Mouse (Mus musculus): ENCODE data around the gene Acot5. TPM values are rescaled to one million over a fixed set of nuclear protein-coding genes. Genes with fewer than 3 reads are reported as not detected.
"Not testable (repeated sequence)": the region's sequence is repeated elsewhere in the genome, so short reads cannot be mapped to it uniquely, and the experiment has no call there.

Gene Acot5
- total RNA-seq, 1 experiment: not detected

- Histone ChIP-seq H3K4me3 (ENCODE audit: insufficient read depth in 1 of 2, low read depth in 1 of 2, low read length in 2 of 2, poor library complexity in 1 of 2, severe bottlenecking in 1 of 2) (no peak overlapping the region), H3K27ac (ENCODE audit: insufficient read depth, low read depth, low read length, poor library complexity, severe bottlenecking) (no peak overlapping the region), H3K36me3 (ENCODE audit: control insufficient read depth, insufficient read depth, low read length, poor library complexity, severe bottlenecking) (no peaks in the 10 kb centered on the region), H3K9me3 (ENCODE audit: control insufficient read depth, insufficient read depth, low read depth, low read length) (no peaks in the 10 kb centered on the region), H3K9ac (ENCODE audit: insufficient read depth, low read depth, low read length, poor library complexity, severe bottlenecking) (no peak overlapping the region), H3K4me1 (ENCODE audit: control insufficient read depth in 2 of 2, insufficient read depth in 2 of 2, low read length in 2 of 2, poor library complexity in 1 of 2) (no peaks in the 10 kb centered on the region)
- TF ChIP-seq MAFK (IDR thresholded peaks at IDR 0.05; ENCODE audit: insufficient read depth, low read depth, low read length) (no peak), ZNF384 (IDR thresholded peaks at IDR 0.05; ENCODE audit: low read depth, low read length) (no peak), CHD2 (IDR thresholded peaks at IDR 0.05; ENCODE audit: low read depth, low read length) (no peak), HCFC1 (IDR thresholded peaks at IDR 0.05; ENCODE audit: borderline replicate concordance, insufficient read depth, low read length) (no peak), ZC3H11A (IDR thresholded peaks at IDR 0.05; ENCODE audit: borderline replicate concordance, low read depth, low read length) (no peak)
- in situ Hi-C loops (cut with MboI; ENCODE audit: low sequenced_read_pairs in 2 of 2, unreplicated experiment in 2 of 2): no loop called here
- DNase-seq (ENCODE audit: low read depth, low spot score): no peak
Observed at GRCm38 (mm10) chr12:84068296-84068695, 829 bp upstream of the Acot5 start.

GRCm38 (mm10) chr12:84069582-84069981 lies 457 bp downstream of the Acot5 start:
- H3K36me3 ChIP-seq (ENCODE audit: control insufficient read depth, insufficient read depth, low read length, poor library complexity, severe bottlenecking); H3K4me1 ChIP-seq (ENCODE audit: control insufficient read depth in 2 of 2, insufficient read depth in 2 of 2, low read length in 2 of 2, poor library complexity in 1 of 2); in situ Hi-C loops (cut with MboI; ENCODE audit: low sequenced_read_pairs in 2 of 2, unreplicated experiment in 2 of 2); H3K9me3 ChIP-seq (ENCODE audit: control insufficient read depth, insufficient read depth, low read depth, low read length); H3K27ac ChIP-seq (ENCODE audit: insufficient read depth, low read depth, low read length, poor library complexity, severe bottlenecking): not testable (repeated sequence)
- Histone ChIP-seq H3K9ac (ENCODE audit: insufficient read depth, low read depth, low read length, poor library complexity, severe bottlenecking) (peak overlapping the region; percentile 36; the same call in 1 of the 2 replicates), H3K4me3 (ENCODE audit: insufficient read depth in 1 of 2, low read depth in 1 of 2, low read length in 2 of 2, poor library complexity in 1 of 2, severe bottlenecking in 1 of 2) (peak overlapping the region; percentile 49 to 67; a peak in 3 of 4 replicates)
- DNase-seq (ENCODE audit: low read depth, low spot score): peak; percentile 13

- H3K9me3 ChIP-seq (ENCODE audit: control insufficient read depth, insufficient read depth, low read depth, low read length): no peaks in the 10 kb centered on the region
- no peaks in the 10 kb centered on the region for H3K4me1 ChIP-seq (ENCODE audit: control insufficient read depth in 2 of 2, insufficient read depth in 2 of 2, low read length in 2 of 2, poor library complexity in 1 of 2)
- no peak overlapping the region for H3K4me3 ChIP-seq (ENCODE audit: insufficient read depth in 1 of 2, low read depth in 1 of 2, low read length in 2 of 2, poor library complexity in 1 of 2, severe bottlenecking in 1 of 2)
- H3K27ac ChIP-seq (ENCODE audit: insufficient read depth, low read depth, low read length, poor library complexity, severe bottlenecking): no peak overlapping the region
- no peak for DNase-seq (ENCODE audit: low read depth, low spot score)
- in situ Hi-C loops (cut with MboI; ENCODE audit: low sequenced_read_pairs in 2 of 2, unreplicated experiment in 2 of 2): no loop called here
- no peaks in the 10 kb centered on the region for H3K36me3 ChIP-seq (ENCODE audit: control insufficient read depth, insufficient read depth, low read length, poor library complexity, severe bottlenecking)
- TF ChIP-seq CHD2 (IDR thresholded peaks at IDR 0.05; ENCODE audit: low read depth, low read length): no peak
- TF ChIP-seq ZNF384 (IDR thresholded peaks at IDR 0.05; ENCODE audit: low read depth, low read length): no peak
- no peak for TF ChIP-seq MAFK (IDR thresholded peaks at IDR 0.05; ENCODE audit: insufficient read depth, low read depth, low read length)
- no peak for TF ChIP-seq HCFC1 (IDR thresholded peaks at IDR 0.05; ENCODE audit: borderline replicate concordance, insufficient read depth, low read length)
- TF ChIP-seq ZC3H11A (IDR thresholded peaks at IDR 0.05; ENCODE audit: borderline replicate concordance, low read depth, low read length): no peak
- no peak overlapping the region for H3K9ac ChIP-seq (ENCODE audit: insufficient read depth, low read depth, low read length, poor library complexity, severe bottlenecking)
Observed at GRCm38 (mm10) chr12:84071696-84072095, 2.6 kb downstream of the Acot5 start.

- no peak for DNase-seq (ENCODE audit: low read depth, low spot score)
- no peaks in the 10 kb centered on the region for H3K9me3 ChIP-seq (ENCODE audit: control insufficient read depth, insufficient read depth, low read depth, low read length)
- TF ChIP-seq ZNF384 (IDR thresholded peaks at IDR 0.05; ENCODE audit: low read depth, low read length) (no peak), CHD2 (IDR thresholded peaks at IDR 0.05; ENCODE audit: low read depth, low read length) (no peak), MAFK (IDR thresholded peaks at IDR 0.05; ENCODE audit: insufficient read depth, low read depth, low read length) (no peak), HCFC1 (IDR thresholded peaks at IDR 0.05; ENCODE audit: borderline replicate concordance, insufficient read depth, low read length) (no peak), ZC3H11A (IDR thresholded peaks at IDR 0.05; ENCODE audit: borderline replicate concordance, low read depth, low read length) (no peak)
- no peak overlapping the region for H3K27ac ChIP-seq (ENCODE audit: insufficient read depth, low read depth, low read length, poor library complexity, severe bottlenecking)
- no peak overlapping the region for H3K9ac ChIP-seq (ENCODE audit: insufficient read depth, low read depth, low read length, poor library complexity, severe bottlenecking)
- in situ Hi-C loops (cut with MboI; ENCODE audit: low sequenced_read_pairs in 2 of 2, unreplicated experiment in 2 of 2): no loop called here
- H3K4me3 ChIP-seq (ENCODE audit: insufficient read depth in 1 of 2, low read depth in 1 of 2, low read length in 2 of 2, poor library complexity in 1 of 2, severe bottlenecking in 1 of 2): no peak overlapping the region
- no peaks in the 10 kb centered on the region for H3K4me1 ChIP-seq (ENCODE audit: control insufficient read depth in 2 of 2, insufficient read depth in 2 of 2, low read length in 2 of 2, poor library complexity in 1 of 2)
- H3K36me3 ChIP-seq (ENCODE audit: control insufficient read depth, insufficient read depth, low read length, poor library complexity, severe bottlenecking): no peaks in the 10 kb centered on the region
Observed at GRCm38 (mm10) chr12:84077371-84077990, 8.4 kb downstream of the Acot5 start.

GRCm38 (mm10) chr12:84083842-84084241 lies 14.7 kb downstream of the Acot5 start:
- no peaks in the 10 kb centered on the region for H3K9me3 ChIP-seq (ENCODE audit: control insufficient read depth, insufficient read depth, low read depth, low read length)

More at GRCm38 (mm10) chr12:84083842-84084241, 14.7 kb downstream of the Acot5 start:
- Histone ChIP-seq H3K36me3 (ENCODE audit: control insufficient read depth, insufficient read depth, low read length, poor library complexity, severe bottlenecking) (no peaks in the 10 kb centered on the region), H3K9ac (ENCODE audit: insufficient read depth, low read depth, low read length, poor library complexity, severe bottlenecking) (no peak overlapping the region), H3K4me3 (ENCODE audit: insufficient read depth in 1 of 2, low read depth in 1 of 2, low read length in 2 of 2, poor library complexity in 1 of 2, severe bottlenecking in 1 of 2) (no peak overlapping the region), H3K27ac (ENCODE audit: insufficient read depth, low read depth, low read length, poor library complexity, severe bottlenecking) (no peak overlapping the region), H3K4me1 (ENCODE audit: control insufficient read depth in 2 of 2, insufficient read depth in 2 of 2, low read length in 2 of 2, poor library complexity in 1 of 2) (no peaks in the 10 kb centered on the region)
- in situ Hi-C loops (cut with MboI; ENCODE audit: low sequenced_read_pairs in 2 of 2, unreplicated experiment in 2 of 2): no loop called here
- TF ChIP-seq ZC3H11A (IDR thresholded peaks at IDR 0.05; ENCODE audit: borderline replicate concordance, low read depth, low read length) (no peak), ZNF384 (IDR thresholded peaks at IDR 0.05; ENCODE audit: low read depth, low read length) (no peak), CHD2 (IDR thresholded peaks at IDR 0.05; ENCODE audit: low read depth, low read length) (no peak)
- DNase-seq (ENCODE audit: low read depth, low spot score): no peak
